Mouse (Mus musculus) brain, embryonic 14.5 days (tissue): ENCODE measurements around the gene Olfr33.

Experiments used
- CTCF ChIP-seq: fragments of 200-500 bp; IDR thresholded peaks from 2 replicates; pipeline ENCODE4 v1.5.1; 2012; ENCODE audit warnings: inconsistent platforms, mild to moderate bottlenecking, moderate library complexity, borderline replicate concordance; ENCODE audit not compliant: insufficient read depth, insufficient read length; ENCODE audit errors: extremely low read depth
- POLR2A ChIP-seq: fragments of 200-500 bp; IDR thresholded peaks from 2 replicates; pipeline ENCODE4 v1.6.1; 2012; ENCODE audit warnings: mild to moderate bottlenecking, inconsistent platforms, borderline replicate concordance; ENCODE audit not compliant: poor library complexity, insufficient read depth, insufficient read length, severe bottlenecking; ENCODE audit errors: extremely low read depth

- TF ChIP-seq CTCF (no peak), POLR2A (no peak)
These were observed 20.4 kb downstream of the Olfr33 start for GRCm38 (mm10) chr7:102698461-102698860.
